Mouse (Mus musculus) ovary, postnatal 10 days (tissue): Measurements from ENCODE around the gene Rinl.
A peak's percentile ranks its signal among the peaks of the same experiment; 100 is the strongest.

ENCODE experiments used
- DNase-seq: peaks from one replicate; pipeline ENCODE4 v3.0.0; 2022; ENCODE audit warnings: low spot score

Rinl gene

DNA sequence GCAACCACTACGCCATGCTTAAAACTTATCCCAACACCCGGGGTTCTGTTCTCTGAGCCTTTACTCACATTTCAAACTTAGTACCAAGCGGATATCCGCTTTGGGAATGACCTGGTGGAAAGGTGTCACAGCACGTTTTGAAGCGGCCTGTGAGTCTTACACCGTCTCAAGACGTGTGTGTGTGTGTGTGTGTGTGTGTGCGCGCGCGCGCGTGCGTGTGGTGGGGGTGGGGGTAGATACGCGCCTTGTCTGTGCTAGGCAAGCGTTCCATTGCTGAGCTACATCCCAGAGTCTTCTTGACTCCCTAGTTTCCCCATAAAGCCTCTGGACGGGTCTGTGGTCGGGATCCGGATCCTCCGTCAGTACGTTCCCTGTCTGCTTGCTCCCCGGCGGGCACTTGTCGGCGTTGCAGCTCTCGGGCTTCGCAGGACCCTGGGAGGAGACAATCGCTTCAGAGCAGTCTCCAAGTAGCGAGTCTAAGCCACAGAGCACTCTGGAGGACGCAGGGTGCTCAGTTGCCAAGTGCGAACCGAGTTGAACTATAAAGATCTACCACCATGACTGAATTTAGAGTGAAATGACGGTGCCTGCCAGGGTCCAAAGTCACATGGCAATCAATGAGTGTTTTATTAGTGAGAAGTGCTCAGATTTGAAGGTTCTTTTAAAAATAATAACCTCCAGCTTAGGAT, 20.8 kb downstream of the Rinl start:
- DNase-seq = peak; percentile 60

DNA sequence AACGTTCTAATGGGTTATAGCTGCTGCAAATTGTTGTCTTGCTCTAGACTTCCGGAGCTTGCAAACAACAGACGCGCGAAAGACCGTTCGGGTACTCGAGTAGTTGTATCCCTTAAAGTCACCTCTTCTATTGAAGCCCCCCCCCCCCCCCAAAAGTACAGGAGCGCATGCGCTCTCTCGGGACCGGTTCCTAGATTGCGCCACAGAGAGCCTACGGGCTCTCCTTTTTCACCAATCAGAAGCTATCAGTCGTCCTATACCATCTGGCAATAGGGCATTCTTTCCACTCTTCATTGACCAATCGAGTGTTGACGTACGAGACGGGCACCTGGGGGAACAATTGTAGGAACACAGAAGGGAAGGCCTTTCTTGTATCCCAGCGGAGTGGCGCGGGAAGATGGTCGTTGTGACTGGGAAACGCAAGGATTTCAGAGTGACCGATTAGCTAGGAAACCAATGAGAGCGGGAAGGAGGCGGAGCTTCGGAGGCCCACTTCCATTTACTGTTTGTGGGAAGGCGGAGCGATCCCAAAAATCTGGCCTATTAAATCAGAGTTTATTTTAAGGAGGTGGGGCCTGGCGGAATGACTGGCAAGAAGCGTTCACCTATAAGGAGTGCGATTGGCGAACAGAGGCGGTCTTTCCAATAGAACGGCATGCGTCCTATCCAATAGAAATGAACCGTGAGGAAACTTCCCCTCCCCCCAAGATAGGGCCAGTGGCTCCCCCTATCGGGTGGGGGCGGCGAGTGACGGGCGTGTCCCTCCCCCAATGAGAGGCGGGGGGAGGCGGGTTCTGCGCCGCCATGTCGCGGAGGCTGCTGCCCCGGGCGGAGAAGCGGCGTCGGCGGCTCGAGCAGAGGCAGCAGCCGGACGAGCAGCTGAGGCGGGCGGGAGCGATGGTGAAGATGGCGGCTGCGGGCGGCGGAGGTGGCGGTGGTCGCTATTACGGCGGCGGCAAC, 21.6 kb downstream of the Rinl start:
- DNase-seq = peak; percentile 99

DNA sequence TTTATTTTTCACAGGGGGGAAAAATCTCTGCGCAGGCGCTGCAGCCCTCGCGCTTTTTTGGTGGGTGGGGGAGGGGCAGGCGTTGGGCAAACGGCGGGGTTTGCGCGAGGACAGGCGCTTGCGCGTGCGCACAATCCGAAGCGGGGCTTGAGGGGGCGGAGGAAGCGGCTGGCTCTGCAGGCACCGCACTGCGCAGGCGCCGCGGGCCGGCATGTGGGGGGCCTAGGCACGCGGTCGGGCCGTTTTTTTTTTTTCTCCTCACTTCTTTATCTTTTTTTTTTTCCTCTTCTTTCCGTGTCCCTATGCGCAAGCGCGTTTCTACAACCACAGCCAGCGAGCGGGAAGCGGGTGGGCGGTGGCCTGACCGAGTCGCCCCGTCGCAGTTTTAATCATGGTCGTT, 22.5 kb downstream of the Rinl start:
- DNase-seq = peak; percentile 61

DNA sequence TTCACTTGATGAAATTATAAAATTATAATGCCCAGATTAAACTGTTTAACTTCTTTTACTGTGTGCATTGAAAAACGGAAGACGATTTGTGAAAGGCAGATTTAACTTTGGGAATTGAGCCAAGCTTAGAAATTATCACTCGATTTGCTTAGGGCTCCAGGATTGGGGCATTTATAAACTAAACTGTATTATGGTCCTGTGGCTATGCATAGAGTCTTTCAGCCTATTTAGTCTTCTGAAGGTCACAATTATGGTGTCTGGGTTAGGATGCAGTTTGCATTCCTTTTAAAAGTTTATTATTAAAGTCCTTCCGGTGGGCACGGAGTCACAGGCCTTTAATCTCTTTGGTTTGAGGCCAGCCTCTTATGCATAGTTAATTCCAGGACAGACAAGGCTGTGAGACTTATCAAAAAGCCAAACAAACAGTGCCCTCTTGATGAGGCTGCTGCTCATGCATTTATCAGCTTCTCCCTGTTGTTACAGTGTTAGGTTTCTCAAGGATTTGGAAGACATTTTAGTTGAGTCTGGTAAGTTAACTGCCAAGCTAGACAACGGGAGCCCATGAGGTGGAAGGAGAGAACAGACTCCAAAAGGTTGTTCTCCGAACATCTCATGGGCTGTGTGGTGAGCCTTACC, 23.0 kb downstream of the Rinl start:
- no peak for DNase-seq

DNA sequence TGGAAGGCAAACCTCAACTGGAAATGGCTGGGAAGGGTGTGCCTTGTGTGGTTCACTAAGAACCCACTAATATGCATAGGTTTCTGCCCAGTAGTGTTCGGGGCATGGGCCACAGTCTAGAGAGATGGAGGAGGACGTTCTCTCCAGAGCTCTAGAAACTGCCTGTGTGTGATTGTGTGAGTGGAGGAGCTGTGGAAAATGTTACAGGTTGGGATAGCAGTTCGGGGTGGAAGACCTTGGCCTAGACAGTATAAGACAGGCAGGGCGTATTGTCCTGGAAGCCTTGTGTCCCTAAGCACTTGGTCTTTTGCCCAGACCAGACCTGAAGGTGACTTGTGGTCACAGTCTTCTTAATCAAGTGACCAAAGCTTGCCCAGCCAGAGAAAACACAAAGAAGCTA, 23.7 kb downstream of the Rinl start:
- no peak for DNase-seq

DNA sequence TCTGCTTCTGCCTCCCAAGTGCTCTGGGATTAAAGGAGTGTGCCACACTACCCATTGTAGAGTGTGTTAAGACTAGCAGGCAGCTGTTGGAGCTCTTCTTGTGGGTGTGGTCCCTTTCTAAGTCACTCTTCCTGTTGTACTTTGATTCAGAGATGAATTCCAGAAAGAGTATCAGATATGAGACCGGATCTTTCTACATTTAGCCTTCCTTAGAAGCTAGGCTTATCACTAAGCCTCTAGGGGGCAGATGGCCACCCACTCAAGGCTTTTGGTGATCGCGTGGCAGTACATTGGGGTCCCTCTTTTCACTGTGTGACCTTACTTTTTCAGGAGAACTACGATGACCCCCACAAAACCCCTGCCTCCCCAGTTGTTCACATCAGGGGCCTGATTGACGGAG, 24.2 kb downstream of the Rinl start:
- no peak for DNase-seq

DNA sequence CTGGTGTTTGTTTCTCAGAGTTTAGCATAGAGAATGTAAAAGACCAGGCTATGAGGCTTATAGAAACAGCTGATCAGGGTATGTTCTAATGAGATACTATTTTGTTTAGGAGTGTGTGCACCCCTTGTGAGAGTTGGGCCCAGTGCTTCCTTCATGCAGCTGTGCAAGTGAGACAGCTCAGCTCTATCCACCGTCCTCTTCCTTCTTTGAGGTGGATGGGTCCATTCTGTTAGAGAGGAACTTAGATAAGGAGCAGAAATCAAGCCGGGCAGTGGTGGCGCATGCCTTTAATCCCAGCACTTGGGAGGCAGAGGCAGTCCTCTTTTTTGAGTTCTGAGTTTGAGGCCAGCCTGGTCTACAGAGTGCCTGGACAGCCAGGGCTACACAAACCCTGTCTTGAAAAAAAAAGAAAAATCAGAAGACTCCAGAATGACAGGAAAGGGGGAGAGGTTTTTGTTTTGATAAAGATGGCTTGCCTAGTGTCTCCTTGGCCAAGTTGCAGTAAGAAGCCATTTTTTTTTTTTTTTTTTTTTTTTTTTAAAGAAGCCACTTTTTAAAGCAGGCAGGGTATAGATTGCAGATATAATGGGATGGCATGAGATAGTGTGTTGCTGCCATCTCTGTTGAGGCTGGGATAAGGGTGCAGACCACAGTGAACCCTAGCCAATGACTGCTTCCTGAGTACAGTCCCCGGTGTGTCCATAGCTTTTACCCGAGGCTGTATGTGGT, 25.7 kb downstream of the Rinl start:
- DNase-seq = no peak

DNA sequence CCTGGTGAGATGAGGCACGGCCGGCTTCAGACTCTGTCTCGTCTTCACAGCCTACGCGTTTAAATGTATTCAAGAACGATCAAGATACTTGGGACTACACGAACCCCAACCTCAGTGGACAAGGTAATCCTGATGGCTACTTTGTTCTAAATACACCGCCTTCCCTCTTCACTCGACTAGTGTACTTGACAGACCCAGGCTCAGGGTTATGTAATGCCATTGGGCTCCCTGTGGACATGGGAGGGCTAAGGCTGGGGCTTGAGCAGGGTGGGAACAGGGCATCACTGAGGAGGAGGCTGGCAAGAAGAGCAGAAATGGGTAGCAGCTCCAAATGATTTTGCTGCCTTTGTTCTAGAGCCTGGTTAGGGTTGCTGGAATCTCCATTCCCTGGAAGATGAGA, 26.5 kb downstream of the Rinl start:
- no peak for DNase-seq

DNA sequence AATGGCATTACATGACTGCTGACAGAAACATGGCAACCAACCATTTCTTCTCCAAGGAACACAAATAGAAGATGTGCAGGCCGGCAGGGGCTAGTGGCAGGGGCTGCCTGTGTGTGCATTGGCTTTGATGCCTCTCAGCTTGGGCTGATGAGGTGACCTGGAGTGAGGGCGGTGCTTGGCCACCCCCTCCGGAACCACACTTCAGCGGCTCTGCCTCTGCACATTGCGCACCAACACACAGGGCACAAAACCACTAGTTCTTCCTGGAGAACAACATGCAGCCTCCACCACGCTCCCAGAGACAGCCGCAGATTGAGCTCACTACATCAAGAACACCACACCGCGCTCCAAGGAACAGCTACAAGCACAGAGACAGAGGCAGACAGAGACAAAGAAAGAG, 27.4 kb downstream of the Rinl start:
- DNase-seq = no peak

DNA sequence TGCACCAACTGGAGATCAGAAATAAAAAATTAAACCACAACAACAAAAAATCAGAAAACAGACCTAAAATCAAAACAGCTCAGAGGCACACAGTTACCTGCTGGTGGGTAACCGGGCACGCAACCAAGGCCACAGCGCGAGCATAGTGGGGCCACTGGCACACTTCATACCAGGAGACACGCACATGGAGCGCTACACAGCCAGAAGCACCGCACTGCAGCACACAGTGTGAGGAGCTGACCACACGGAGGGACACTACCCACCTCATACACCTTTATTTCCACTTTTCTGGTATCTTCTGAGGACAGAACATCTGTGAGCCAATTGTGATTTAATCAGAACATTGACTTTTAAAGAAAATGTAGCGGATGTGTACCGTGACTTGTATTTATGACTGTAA, 28.2 kb downstream of the Rinl start:
- DNase-seq = no peak

DNA sequence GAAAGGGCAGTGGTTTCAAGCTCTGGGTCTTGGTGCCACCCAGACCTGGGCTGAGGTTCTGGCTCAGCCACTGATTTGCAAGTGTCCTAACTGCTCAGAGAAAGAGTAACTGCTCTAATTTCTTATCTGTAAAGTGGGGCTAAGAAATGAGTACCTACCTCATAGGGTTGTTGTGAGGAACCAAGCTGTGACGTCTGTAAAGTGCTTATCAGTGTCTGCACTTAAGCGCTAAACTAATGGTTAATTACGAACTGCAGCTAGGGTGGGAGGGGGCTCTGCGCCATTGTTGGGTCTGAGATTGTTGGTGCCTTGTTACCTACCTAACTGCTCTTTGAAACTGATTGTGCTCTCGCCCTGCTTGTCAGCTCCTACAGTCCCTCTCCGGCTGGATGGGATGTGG, 28.8 kb downstream of the Rinl start:
- no peak for DNase-seq

DNA sequence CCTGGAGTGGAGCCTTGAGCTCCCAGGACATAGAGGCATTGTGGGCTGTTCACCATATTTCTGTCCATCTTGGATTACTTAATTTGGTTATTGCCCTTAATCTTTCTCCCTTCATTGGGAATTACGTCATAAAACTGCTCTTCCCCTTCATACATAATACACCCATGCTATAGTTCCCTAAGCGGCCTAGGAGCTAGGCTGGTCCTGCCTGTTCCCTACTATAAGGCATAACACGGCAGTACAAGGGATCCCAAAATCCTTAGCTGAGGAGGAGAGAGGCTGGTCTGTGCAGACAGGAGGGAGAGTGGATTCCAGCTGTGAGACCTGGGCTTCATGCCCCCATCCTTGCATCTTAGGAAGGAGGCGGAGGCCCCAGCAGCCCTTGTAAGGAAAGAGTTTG, 29.2 kb downstream of the Rinl start:
- DNase-seq = no peak

DNA sequence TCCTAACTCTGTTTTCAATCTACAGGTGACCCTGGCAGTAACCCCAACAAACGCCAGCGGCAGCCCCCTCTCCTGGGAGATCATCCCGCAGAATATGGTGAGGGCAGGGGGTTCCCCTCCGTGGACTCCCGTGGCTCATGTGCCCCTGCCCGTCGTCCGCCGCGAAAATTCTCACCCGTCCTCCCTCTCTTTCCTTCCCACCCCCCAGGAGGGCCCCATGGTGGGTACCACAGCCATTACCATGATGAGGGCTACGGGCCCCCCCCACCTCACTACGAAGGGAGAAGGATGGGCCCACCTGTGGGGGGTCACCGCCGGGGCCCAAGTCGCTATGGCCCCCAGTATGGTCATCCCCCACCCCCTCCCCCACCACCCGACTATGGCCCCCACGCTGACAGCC, 29.7 kb downstream of the Rinl start:
- no peak for DNase-seq

DNA sequence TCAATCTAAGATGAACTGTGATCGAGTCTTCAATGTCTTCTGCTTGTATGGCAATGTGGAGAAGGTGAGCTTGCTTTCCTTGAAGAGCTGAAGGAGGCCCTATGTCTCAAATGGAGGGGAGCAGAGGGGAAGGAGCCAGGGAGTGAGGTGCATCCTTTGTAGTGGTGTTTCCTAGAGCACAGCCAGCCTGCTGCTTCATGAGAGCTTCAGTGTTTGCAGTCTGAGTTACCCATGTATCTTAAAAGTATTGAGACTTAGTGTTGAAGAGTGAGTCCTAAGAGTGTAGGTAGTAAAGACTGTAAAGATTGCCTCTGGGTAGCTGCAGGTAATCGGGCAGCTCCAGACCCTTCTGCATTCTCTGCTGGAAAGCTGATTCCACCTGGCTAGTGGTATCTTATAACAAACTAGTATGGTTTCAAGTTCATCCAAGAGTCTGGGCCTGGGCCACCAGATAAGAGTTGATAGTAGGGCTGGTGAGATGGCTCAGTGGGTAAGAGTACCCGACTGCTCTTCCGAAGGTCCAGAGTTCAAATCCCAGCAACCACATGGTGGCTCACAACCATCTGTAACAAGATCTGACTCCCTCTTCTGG, 30.2 kb downstream of the Rinl start:
- no peak for DNase-seq

DNA sequence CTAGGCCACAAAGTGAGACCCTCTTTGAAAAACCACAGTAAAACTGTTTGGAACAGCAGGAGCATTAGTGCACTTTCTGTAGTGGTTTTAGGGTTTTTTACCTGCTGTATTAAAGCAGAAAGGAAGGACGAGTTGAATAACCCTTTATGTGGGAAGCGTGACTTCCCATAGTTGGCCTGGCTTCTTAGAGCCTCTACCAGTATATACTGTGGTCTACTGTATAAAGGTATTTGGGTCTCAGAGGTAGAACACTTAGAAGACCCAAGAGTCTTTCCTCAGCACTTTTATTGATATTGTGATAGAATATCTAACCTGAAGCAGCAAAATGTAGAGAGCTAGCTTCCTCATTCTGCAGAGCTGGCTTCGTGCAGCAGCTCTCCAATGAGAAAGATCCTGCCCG, 30.8 kb downstream of the Rinl start:
- DNase-seq = no peak

DNA sequence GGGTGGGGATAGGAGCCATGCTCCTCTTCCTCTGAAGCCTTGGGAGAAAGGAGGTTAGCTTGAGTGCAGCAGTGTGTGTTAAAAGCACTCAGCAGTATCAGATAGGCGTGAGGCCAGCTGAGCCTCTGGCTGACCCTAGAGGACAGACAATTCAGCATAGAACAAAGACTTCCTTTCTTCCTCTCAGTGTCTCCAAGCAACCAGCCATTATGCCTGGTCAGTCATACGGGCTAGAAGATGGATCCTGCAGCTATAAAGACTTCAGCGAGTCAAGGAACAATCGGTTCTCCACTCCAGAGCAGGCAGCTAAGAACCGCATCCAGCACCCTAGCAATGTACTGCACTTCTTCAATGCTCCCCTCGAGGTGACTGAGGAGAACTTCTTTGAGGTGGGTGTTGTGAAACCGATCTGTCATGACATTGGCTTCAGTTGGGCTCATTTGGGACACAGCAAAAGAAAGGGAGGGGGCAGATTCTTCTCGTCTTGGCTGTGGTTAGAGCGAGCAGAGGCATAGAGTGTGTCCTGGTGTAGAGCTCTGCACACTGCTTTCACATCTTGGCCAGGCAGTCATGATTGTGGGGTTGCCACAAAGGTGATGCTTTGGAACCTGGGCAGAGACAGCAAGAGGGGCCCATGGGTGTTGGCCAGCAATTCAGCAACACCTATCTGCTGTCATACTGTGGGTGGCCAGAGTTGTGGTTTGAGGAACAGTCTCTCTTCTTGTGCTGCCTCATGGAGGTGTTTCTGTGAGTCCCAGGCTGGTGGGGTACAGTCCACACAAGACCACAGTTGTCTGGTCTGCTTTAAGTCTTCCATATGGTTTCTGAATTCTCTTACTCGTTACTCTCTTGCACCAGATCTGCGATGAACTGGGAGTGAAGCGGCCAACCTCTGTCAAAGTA, 31.8 kb downstream of the Rinl start:
- no peak for DNase-seq

DNA sequence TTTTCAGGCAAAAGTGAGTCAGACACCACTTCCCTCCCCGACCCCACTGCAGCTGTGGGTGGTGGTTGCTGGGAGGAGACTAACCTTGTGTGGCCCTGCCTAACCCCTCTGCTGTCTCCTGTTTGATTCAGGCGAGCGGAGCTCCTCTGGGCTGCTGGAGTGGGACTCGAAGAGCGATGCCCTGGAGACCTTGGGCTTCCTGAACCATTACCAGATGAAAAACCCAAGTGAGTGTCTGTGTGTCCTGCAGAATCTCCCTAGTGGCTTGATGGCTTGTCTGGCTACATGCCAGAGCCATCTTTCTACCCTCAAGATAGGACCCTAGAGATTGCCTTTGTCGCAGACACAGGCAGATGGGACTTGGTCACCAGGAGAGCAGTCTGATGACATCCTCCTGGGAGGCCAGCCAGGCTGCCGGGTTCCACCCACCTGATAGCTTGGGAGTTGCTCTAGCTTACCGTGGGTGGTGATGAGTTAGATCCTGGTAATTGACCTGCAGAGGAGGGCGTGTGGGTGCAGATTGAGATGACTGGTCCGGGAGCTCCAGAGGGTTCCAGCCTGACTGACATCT, 32.6 kb downstream of the Rinl start:
- DNase-seq = no peak

DNA sequence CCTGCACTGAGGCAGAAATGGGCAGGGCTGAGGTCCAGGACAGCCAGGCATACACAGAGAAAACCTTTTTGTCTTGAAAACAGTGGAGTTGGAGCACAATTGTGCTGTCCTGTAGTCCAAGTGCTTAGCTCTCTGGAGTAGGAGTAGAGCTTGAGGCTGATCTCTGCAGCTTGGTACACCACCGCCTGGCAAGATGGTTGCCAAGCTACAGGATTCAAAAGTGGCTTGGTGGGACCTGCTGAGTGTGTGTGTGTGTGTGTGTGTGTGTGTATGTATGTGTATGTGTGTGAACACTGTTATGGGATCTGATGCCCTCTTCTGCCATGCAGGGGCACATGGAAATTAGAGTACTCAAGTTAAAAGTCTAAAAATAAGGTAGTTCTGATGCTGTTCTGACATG, 33.8 kb downstream of the Rinl start:
- DNase-seq = no peak

DNA sequence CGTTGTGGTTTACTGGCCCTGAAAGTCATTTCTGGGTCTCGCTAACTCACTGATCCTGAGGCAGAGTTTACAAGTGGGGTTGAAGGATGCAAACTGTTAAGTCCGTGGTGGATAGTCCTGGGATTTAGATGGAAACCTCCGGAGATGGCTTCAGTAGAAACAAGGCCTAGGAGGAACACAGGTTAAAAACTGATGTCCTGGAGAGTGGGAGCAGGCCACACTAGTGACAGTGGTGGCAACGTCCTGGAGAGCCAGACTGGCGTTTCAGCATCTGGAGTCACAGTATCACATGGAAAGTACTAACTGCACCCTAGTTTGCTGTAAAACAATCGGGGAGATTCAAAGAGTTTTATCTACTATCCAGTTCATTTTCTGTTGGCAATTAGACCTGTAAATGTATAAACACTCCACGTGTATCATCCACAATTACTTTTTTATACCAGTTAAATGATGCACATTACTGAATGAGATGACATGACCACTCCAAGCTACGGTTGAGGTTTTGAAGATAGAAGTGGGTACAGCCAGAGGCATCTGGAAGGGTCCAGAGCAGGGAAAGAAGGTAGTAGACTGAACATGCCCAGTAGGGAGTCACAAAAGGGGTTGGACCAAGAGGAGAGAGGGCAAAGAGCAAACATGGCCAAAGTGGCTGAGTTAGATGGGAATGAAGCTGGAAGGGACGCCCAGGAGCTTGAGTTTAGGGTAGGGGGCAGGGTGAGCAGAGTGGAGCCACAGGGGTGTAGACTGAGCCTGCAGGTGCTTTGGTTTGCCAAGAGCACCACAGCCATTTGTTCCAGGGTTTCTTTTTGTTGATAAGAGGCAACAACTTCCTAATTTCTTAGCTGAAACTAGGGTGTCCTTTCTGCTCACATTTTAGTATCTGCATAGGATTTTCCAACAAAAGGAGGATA, 34.5 kb downstream of the Rinl start:
- DNase-seq = no peak
